ENCODE assay signal across 8 mouse cellular contexts in the genomic region with DNA sequence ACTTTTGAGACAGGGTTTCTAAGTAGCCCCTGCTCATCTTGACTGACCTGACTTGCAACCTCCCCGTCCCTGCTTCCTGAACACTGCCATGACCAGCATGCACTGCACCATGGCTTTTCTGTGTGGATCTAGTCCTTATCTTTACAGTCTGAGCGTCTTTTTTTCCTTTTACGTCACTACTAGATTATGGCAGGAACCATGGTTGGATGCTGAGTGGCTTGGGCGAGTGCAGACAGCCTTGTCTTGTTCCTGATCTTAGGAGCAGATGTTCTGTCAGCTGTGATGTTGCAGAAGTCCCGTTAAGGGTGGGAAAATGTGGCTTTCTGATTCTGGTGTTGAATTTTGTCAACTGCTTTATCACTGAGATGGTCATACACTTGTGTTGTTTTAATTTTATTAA. TPM values are rescaled to one million over a fixed set of nuclear protein-coding genes. Genes with fewer than 3 reads are reported as not detected.
DNase-seq lines count a peak whose midpoint lies in the region; ATAC-seq lines count a peak whose summit lies in the region.

No protein-coding gene starts in this region.

- no peaks in the 10 kb centered on the region for H3K9me3 ChIP-seq in heart, embryonic 12.5 days (replicated peaks)
- H3K9me3 ChIP-seq in liver, embryonic 15.5 days (replicated peaks), result no peaks in the 10 kb centered on the region
- no peaks in the 10 kb centered on the region for H3K9me3 ChIP-seq in stomach, embryonic 16.5 days (replicated peaks; ENCODE audit: control insufficient read depth, low read length)

- peak; percentile 49; the same call in 1 of the 2 replicates for ATAC-seq in heart, embryonic 12.5 days (ENCODE audit: insufficient number of reproducible peaks, low FRiP score)
- peak; percentile 14; the same call in 1 of the 2 replicates for ATAC-seq in liver, embryonic 15.5 days (ENCODE audit: insufficient read depth)
- no peak for ATAC-seq in stomach, embryonic 16.5 days (ENCODE audit: insufficient read depth, low FRiP score)

- H3K4me2 ChIP-seq in heart, embryonic 12.5 days, result peak overlapping the region; percentile 56
- no peak overlapping the region for H3K4me2 ChIP-seq in liver, embryonic 15.5 days
- no peak overlapping the region for H3K4me2 ChIP-seq in stomach, embryonic 16.5 days (ENCODE audit: low read depth, low read length)

- intact Hi-C loops in left cerebral cortex, postnatal 14 days (cut with DNase I), result no loop called here

- H3K9ac ChIP-seq in heart, embryonic 12.5 days, result 0 out of 2 replicates have a peak overlapping the region, but pooled peaks have one; percentile 23
- no peak overlapping the region for H3K9ac ChIP-seq in liver, embryonic 15.5 days
- no peak overlapping the region for H3K9ac ChIP-seq in stomach, embryonic 16.5 days (ENCODE audit: low read length)

- H3K27ac ChIP-seq in heart, embryonic 12.5 days (ENCODE audit: poor library complexity, severe bottlenecking), result peak overlapping the region; percentile 98
- H3K27ac ChIP-seq in liver, embryonic 15.5 days (replicated peaks), result no peak overlapping the region
- peak overlapping the region; percentile 84 for H3K27ac ChIP-seq in stomach, embryonic 16.5 days (ENCODE audit: low read length)

- 7% methylated on average over 5 of the region's 5 CpGs for WGBS in heart, embryonic 12.5 days
- WGBS in liver, embryonic 15.5 days (ENCODE audit: insufficient replicate concordance), result 7% methylated on average over 5 of the region's 5 CpGs
- WGBS in stomach, embryonic 16.5 days, result 18% methylated on average over 5 of the region's 5 CpGs

- no peak overlapping the region for H3K4me3 ChIP-seq in heart, embryonic 12.5 days
- H3K4me3 ChIP-seq in liver, embryonic 15.5 days (replicated peaks), result no peak overlapping the region
- no peak overlapping the region for H3K4me3 ChIP-seq in stomach, embryonic 16.5 days (replicated peaks; ENCODE audit: low read length)

- peak; percentile 22 to 39 for DNase-seq in spleen, postnatal 36 days (ENCODE audit: low spot score in 2 of 2)
- no peak for DNase-seq in spleen, postnatal 14 days (ENCODE audit: low spot score in 2 of 2)
- DNase-seq in urinary bladder, postnatal 14 days (ENCODE audit: low spot score), result no peak
- DNase-seq in layer of hippocampus, postnatal 14 days (ENCODE audit: low spot score in 2 of 2), result no peak
- DNase-seq in left cerebral cortex, postnatal 14 days (ENCODE audit: low spot score in 2 of 2), result no peak

- H3K27me3 ChIP-seq in heart, embryonic 12.5 days (replicated peaks), result no peaks in the 10 kb centered on the region
- no peaks in the 10 kb centered on the region for H3K27me3 ChIP-seq in liver, embryonic 15.5 days
- no peaks in the 10 kb centered on the region for H3K27me3 ChIP-seq in stomach, embryonic 16.5 days (ENCODE audit: control insufficient read depth, insufficient read depth, low read length)

- peaks cover 5% of the 10 kb centered on the region for H3K36me3 ChIP-seq in heart, embryonic 12.5 days
- peaks cover 4% of the 10 kb centered on the region; the same call in 1 of the 2 replicates for H3K36me3 ChIP-seq in liver, embryonic 15.5 days (replicated peaks)
- H3K36me3 ChIP-seq in stomach, embryonic 16.5 days (ENCODE audit: control insufficient read depth, insufficient read depth, low read length), result no peaks in the 10 kb centered on the region

- peaks cover 81% of the 10 kb centered on the region for H3K4me1 ChIP-seq in heart, embryonic 12.5 days (replicated peaks)
- H3K4me1 ChIP-seq in liver, embryonic 15.5 days (replicated peaks), result peaks cover 22% of the 10 kb centered on the region
- peaks cover 34% of the 10 kb centered on the region for H3K4me1 ChIP-seq in stomach, embryonic 16.5 days (ENCODE audit: control insufficient read depth, insufficient read depth, low read length)

RNA-seq across cellular contexts. Expression of gene Trak1, which starts 34.1 kb away (rescaled TPM):
- 37.3 and 42.0 TPM in 2 replicates for polyA plus RNA-seq in heart, embryonic 12.5 days (2016; fragmentation: Nextera tagmentation; extraction: Ambion mirVana)
- 4.2 and 4.8 TPM in 2 replicates for polyA plus RNA-seq in liver, embryonic 15.5 days (2015; fragmentation: Nextera tagmentation; extraction: Ambion mirVana)
- 24.1 and 25.1 TPM in 2 replicates for polyA plus RNA-seq in stomach, embryonic 16.5 days (2015; fragmentation: Nextera tagmentation; extraction: Ambion mirVana)
- 100 to 1,000 TPM; 230 to 235 TPM for total RNA-seq in layer of hippocampus, postnatal 14 days (2021)
- total RNA-seq in left cerebral cortex, postnatal 14 days (2021), result 100 to 1,000 TPM; 217 to 226 TPM

RNA-seq across cellular contexts. Expression of gene Ulk4, which starts 54.4 kb away (rescaled TPM):
- polyA plus RNA-seq in heart, embryonic 12.5 days (2016; fragmentation: Nextera tagmentation; extraction: Ambion mirVana), result 97.4 and 111 TPM in 2 replicates
- 32.4 and 32.8 TPM in 2 replicates for polyA plus RNA-seq in liver, embryonic 15.5 days (2015; fragmentation: Nextera tagmentation; extraction: Ambion mirVana)
- 124 and 156 TPM in 2 replicates for polyA plus RNA-seq in stomach, embryonic 16.5 days (2015; fragmentation: Nextera tagmentation; extraction: Ambion mirVana)
- 1 to 10 TPM; 8.2 to 9.4 TPM for total RNA-seq in layer of hippocampus, postnatal 14 days (2021)
- total RNA-seq in left cerebral cortex, postnatal 14 days (2021), result 1 to 10 TPM; 8.8 to 8.9 TPM

Comparison
In these comparisons a context has a peak if more than half of its experiments do, and no peak if none do; other contexts are left out.
1. DNase-seq: peak in spleen, postnatal 36 days (2 of 2); none in spleen, postnatal 14 days (0 of 2), urinary bladder, postnatal 14 days (single experiment), layer of hippocampus, postnatal 14 days (0 of 2) and left cerebral cortex, postnatal 14 days (0 of 2).